Mouse (Mus musculus) liver (tissue): ENCODE results near the gene Otor.

ENCODE experiments used
- DNase-seq: peaks from one replicate; pipeline ENCODE4 v3.0.0-alpha.2; 2020; ENCODE audit warnings: mixed read lengths

The Otor gene

GRCm38 (mm10) chr2:143078198-143078851 is at the start of gene Otor:
Otor (plus strand) TSS chr2:143078473.
- DNase-seq, result no peak

- no peak for DNase-seq
Measured at GRCm38 (mm10) chr2:143031283-143031682, 47.0 kb upstream of the Otor start.

- no peak for DNase-seq
Measured at GRCm38 (mm10) chr2:143032378-143033255, 45.7 kb upstream of the Otor start.

GRCm38 (mm10) chr2:143034350-143035085 is 43.8 kb upstream of the Otor start:
- DNase-seq, result peak; percentile 10

GRCm38 (mm10) chr2:143035086-143035593 is 43.1 kb upstream of the Otor start:
- DNase-seq, result no peak

- no peak for DNase-seq
Measured at GRCm38 (mm10) chr2:143041596-143041995, 36.7 kb upstream of the Otor start.

- no peak for DNase-seq
Measured at GRCm38 (mm10) chr2:143055251-143055650, 23.0 kb upstream of the Otor start.

GRCm38 (mm10) chr2:143056736-143057135 is 21.5 kb upstream of the Otor start:
- no peak for DNase-seq

- DNase-seq, result no peak
Measured at GRCm38 (mm10) chr2:143062432-143062811, 15.9 kb upstream of the Otor start.

GRCm38 (mm10) chr2:143062812-143063792 is 15.2 kb upstream of the Otor start, which contains the start of gene Snrpb2:
Snrpb2 (plus strand) TSS chr2:143063039.
- peak; percentile 88 for DNase-seq

GRCm38 (mm10) chr2:143065914-143066313 is 12.4 kb upstream of the Otor start:
- no peak for DNase-seq

GRCm38 (mm10) chr2:143081693-143082092 is 3.4 kb downstream of the Otor start:
- DNase-seq, result no peak

GRCm38 (mm10) chr2:143084852-143085397 is 6.7 kb downstream of the Otor start:
- no peak for DNase-seq

GRCm38 (mm10) chr2:143089866-143090265 is 11.6 kb downstream of the Otor start:
- DNase-seq, result no peak

GRCm38 (mm10) chr2:143093726-143094125 is 15.5 kb downstream of the Otor start:
- peak; percentile 27 for DNase-seq

GRCm38 (mm10) chr2:143094761-143095160 is 16.5 kb downstream of the Otor start:
- DNase-seq, result no peak

GRCm38 (mm10) chr2:143097170-143097569 is 18.9 kb downstream of the Otor start:
- no peak for DNase-seq

GRCm38 (mm10) chr2:143113859-143114258 is 35.6 kb downstream of the Otor start:
- DNase-seq, result no peak

- no peak for DNase-seq
Measured at GRCm38 (mm10) chr2:143114716-143115115, 36.4 kb downstream of the Otor start.

GRCm38 (mm10) chr2:143117453-143117852 is 39.2 kb downstream of the Otor start:
- no peak for DNase-seq

GRCm38 (mm10) chr2:143118221-143118620 is 39.9 kb downstream of the Otor start:
- DNase-seq, result no peak
